Mouse (Mus musculus): ENCODE data around the gene Mettl23. TPM values are rescaled to one million over a fixed set of nuclear protein-coding genes. Genes with fewer than 3 reads are reported as not detected.
"Not testable (repeated sequence)": the region's sequence is repeated elsewhere in the genome, so short reads cannot be mapped to it uniquely, and the experiment has no call there.

Gene Mettl23
- polyA plus RNA-seq, 1 experiment from 2014 or later = 67.4 TPM

GRCm38 (mm10) chr11:116839601-116840000 is 3.5 kb upstream of the Mettl23 start:
- WGBS = 82% methylated on average over 7 of the region's 7 CpGs
- no peak overlapping the region for H3K4me3 ChIP-seq (ENCODE audit: low read depth, low read length)
- ATAC-seq (ENCODE audit: low read depth) = no peak
- no peak overlapping the region for H3K4me2 ChIP-seq (ENCODE audit: low read depth, low read length)
- peaks cover 28% of the 10 kb centered on the region for H3K4me1 ChIP-seq (ENCODE audit: control insufficient read depth, insufficient read depth, low read length)
- no peak overlapping the region for H3K27ac ChIP-seq (ENCODE audit: low read depth, low read length)
- H3K27me3 ChIP-seq (ENCODE audit: control insufficient read depth, insufficient read depth, low read length) = no peaks in the 10 kb centered on the region
- H3K9me3 ChIP-seq (ENCODE audit: control insufficient read depth, low read length) = no peaks in the 10 kb centered on the region
- H3K9ac ChIP-seq (replicated peaks; ENCODE audit: low read depth, low read length) = peak overlapping the region; percentile 25; the same call in 1 of the 2 replicates
- H3K36me3 ChIP-seq (ENCODE audit: control insufficient read depth, insufficient read depth, low read length) = peaks cover 55% of the 10 kb centered on the region

- no peaks in the 10 kb centered on the region for H3K9me3 ChIP-seq (ENCODE audit: control insufficient read depth, low read length)
- H3K4me3 ChIP-seq (ENCODE audit: low read depth, low read length) = peak overlapping the region; percentile 6; the same call in 1 of the 2 replicates
- H3K4me2 ChIP-seq (ENCODE audit: low read depth, low read length) = peak overlapping the region; percentile 93
- peaks cover 28% of the 10 kb centered on the region for H3K4me1 ChIP-seq (ENCODE audit: control insufficient read depth, insufficient read depth, low read length)
- H3K27me3 ChIP-seq (ENCODE audit: control insufficient read depth, insufficient read depth, low read length) = no peaks in the 10 kb centered on the region
- ATAC-seq (ENCODE audit: low read depth) = no peak
- 86% methylated on average over 4 of the region's 4 CpGs for WGBS
- no peak overlapping the region for H3K27ac ChIP-seq (ENCODE audit: low read depth, low read length)
- no peak overlapping the region for H3K9ac ChIP-seq (replicated peaks; ENCODE audit: low read depth, low read length)
- peaks cover 46% of the 10 kb centered on the region for H3K36me3 ChIP-seq (ENCODE audit: control insufficient read depth, insufficient read depth, low read length)
Observed at GRCm38 (mm10) chr11:116840748-116841147, 2.3 kb upstream of the Mettl23 start.

GRCm38 (mm10) chr11:116842531-116843260 is 382 bp upstream of the Mettl23 start:
- Histone ChIP-seq H3K4me1 (ENCODE audit: control insufficient read depth, insufficient read depth, low read length) (peaks cover 28% of the 10 kb centered on the region), H3K4me2 (ENCODE audit: low read depth, low read length) (peak overlapping the region; percentile 93), H3K9ac (replicated peaks; ENCODE audit: low read depth, low read length) (peak overlapping the region; percentile 85), H3K36me3 (ENCODE audit: control insufficient read depth, insufficient read depth, low read length) (peaks cover 30% of the 10 kb centered on the region), H3K9me3 (ENCODE audit: control insufficient read depth, low read length) (no peaks in the 10 kb centered on the region), H3K27ac (ENCODE audit: low read depth, low read length) (peak overlapping the region; percentile 97), H3K27me3 (ENCODE audit: control insufficient read depth, insufficient read depth, low read length) (no peaks in the 10 kb centered on the region), H3K4me3 (ENCODE audit: low read depth, low read length) (peak overlapping the region; percentile 84)
- peak; percentile 69 for ATAC-seq (ENCODE audit: low read depth)
- WGBS = under 1% methylated on average over 50 of the region's 73 CpGs

GRCm38 (mm10) chr11:116846593-116847181 is 3.6 kb downstream of the Mettl23 start:
- no peak overlapping the region for H3K27ac ChIP-seq (ENCODE audit: low read depth, low read length)
- peaks cover 6% of the 10 kb centered on the region; the same call in 1 of the 2 replicates for H3K36me3 ChIP-seq (ENCODE audit: control insufficient read depth, insufficient read depth, low read length)
- H3K4me2 ChIP-seq (ENCODE audit: low read depth, low read length) = no peak overlapping the region
- no peaks in the 10 kb centered on the region for H3K9me3 ChIP-seq (ENCODE audit: control insufficient read depth, low read length)
- 87% methylated on average over 4 of the region's 4 CpGs for WGBS
- H3K4me3 ChIP-seq (ENCODE audit: low read depth, low read length) = no peak overlapping the region
- H3K27me3 ChIP-seq (ENCODE audit: control insufficient read depth, insufficient read depth, low read length) = no peaks in the 10 kb centered on the region
- H3K9ac ChIP-seq (replicated peaks; ENCODE audit: low read depth, low read length) = no peak overlapping the region
- no peak for ATAC-seq (ENCODE audit: low read depth)
- peaks cover 24% of the 10 kb centered on the region for H3K4me1 ChIP-seq (ENCODE audit: control insufficient read depth, insufficient read depth, low read length)

GRCm38 (mm10) chr11:116847187-116848085 is 4.4 kb downstream of the Mettl23 start:
- Histone ChIP-seq H3K9ac (replicated peaks; ENCODE audit: low read depth, low read length) (no peak overlapping the region), H3K4me2 (ENCODE audit: low read depth, low read length) (no peak overlapping the region), H3K9me3 (ENCODE audit: control insufficient read depth, low read length) (no peaks in the 10 kb centered on the region), H3K27me3 (ENCODE audit: control insufficient read depth, insufficient read depth, low read length) (no peaks in the 10 kb centered on the region), H3K36me3 (ENCODE audit: control insufficient read depth, insufficient read depth, low read length) (peaks cover 6% of the 10 kb centered on the region; the same call in 1 of the 2 replicates), H3K27ac (ENCODE audit: low read depth, low read length) (no peak overlapping the region), H3K4me3 (ENCODE audit: low read depth, low read length) (no peak overlapping the region), H3K4me1 (ENCODE audit: control insufficient read depth, insufficient read depth, low read length) (peaks cover 22% of the 10 kb centered on the region)
- WGBS = 97% methylated on average over 3 of the region's 3 CpGs
- ATAC-seq (ENCODE audit: low read depth) = no peak

GRCm38 (mm10) chr11:116848086-116848876 is 5.2 kb downstream of the Mettl23 start:
- no peak overlapping the region for H3K4me2 ChIP-seq (ENCODE audit: low read depth, low read length)
- H3K27ac ChIP-seq (ENCODE audit: low read depth, low read length) = no peak overlapping the region
- WGBS = 78% methylated on average over 5 of the region's 5 CpGs
- H3K27me3 ChIP-seq (ENCODE audit: control insufficient read depth, insufficient read depth, low read length) = no peaks in the 10 kb centered on the region
- no peak for ATAC-seq (ENCODE audit: low read depth)
- H3K4me3 ChIP-seq (ENCODE audit: low read depth, low read length) = no peak overlapping the region
- peaks cover 22% of the 10 kb centered on the region for H3K4me1 ChIP-seq (ENCODE audit: control insufficient read depth, insufficient read depth, low read length)
- no peak overlapping the region for H3K9ac ChIP-seq (replicated peaks; ENCODE audit: low read depth, low read length)
- no peaks in the 10 kb centered on the region for H3K9me3 ChIP-seq (ENCODE audit: control insufficient read depth, low read length)
- H3K36me3 ChIP-seq (ENCODE audit: control insufficient read depth, insufficient read depth, low read length) = peaks cover 6% of the 10 kb centered on the region; the same call in 1 of the 2 replicates

GRCm38 (mm10) chr11:116848877-116849178 is 5.8 kb downstream of the Mettl23 start:
- H3K27ac ChIP-seq (ENCODE audit: low read depth, low read length) = not testable (repeated sequence)

GRCm38 (mm10) chr11:116849587-116849986 is 6.5 kb downstream of the Mettl23 start:
- H3K4me3 ChIP-seq (ENCODE audit: low read depth, low read length) = no peak overlapping the region
- ATAC-seq (ENCODE audit: low read depth) = no peak
- no peak overlapping the region for H3K4me2 ChIP-seq (ENCODE audit: low read depth, low read length)
- no peaks in the 10 kb centered on the region for H3K27me3 ChIP-seq (ENCODE audit: control insufficient read depth, insufficient read depth, low read length)
- H3K36me3 ChIP-seq (ENCODE audit: control insufficient read depth, insufficient read depth, low read length) = peaks cover 6% of the 10 kb centered on the region; the same call in 1 of the 2 replicates
- peaks cover 20% of the 10 kb centered on the region for H3K4me1 ChIP-seq (ENCODE audit: control insufficient read depth, insufficient read depth, low read length)
- no peak overlapping the region for H3K9ac ChIP-seq (replicated peaks; ENCODE audit: low read depth, low read length)
- no peak overlapping the region for H3K27ac ChIP-seq (ENCODE audit: low read depth, low read length)
- no peaks in the 10 kb centered on the region for H3K9me3 ChIP-seq (ENCODE audit: control insufficient read depth, low read length)

More at GRCm38 (mm10) chr11:116848877-116849178, 5.8 kb downstream of the Mettl23 start:
- H3K9ac ChIP-seq (replicated peaks; ENCODE audit: low read depth, low read length); H3K36me3 ChIP-seq (ENCODE audit: control insufficient read depth, insufficient read depth, low read length); ATAC-seq (ENCODE audit: low read depth); H3K4me2 ChIP-seq (ENCODE audit: low read depth, low read length); H3K27me3 ChIP-seq (ENCODE audit: control insufficient read depth, insufficient read depth, low read length); H3K9me3 ChIP-seq (ENCODE audit: control insufficient read depth, low read length); H3K4me3 ChIP-seq (ENCODE audit: low read depth, low read length): not testable (repeated sequence)
- WGBS = 81% methylated on average over 2 of the region's 2 CpGs
- H3K4me1 ChIP-seq (ENCODE audit: control insufficient read depth, insufficient read depth, low read length) = peaks cover 22% of the 10 kb centered on the region

Data from neural tube, embryonic 14.5 days (tissue).